Mouse (Mus musculus) ES-E14 (cell line): ENCODE data around the gene Spata7. TPM values are rescaled to one million over a fixed set of nuclear protein-coding genes. Genes with fewer than 3 reads are reported as not detected.

Source experiments
- DNase-seq: peaks from one replicate; pipeline ENCODE4 v3.0.0-alpha.2; 2013; ENCODE audit warnings: low read depth, low spot score
- H3K27ac ChIP-seq: 2 replicates; pipeline ENCODE4 v1.5.1; 2012; ENCODE audit warnings: low read depth, mild to moderate bottlenecking, low read length, moderate library complexity, mixed read lengths; ENCODE audit not compliant: poor library complexity, insufficient read depth, severe bottlenecking
- H3K36me3 ChIP-seq: 2 replicates; pipeline ENCODE4 v1.6.1; 2012; ENCODE audit warnings: mild to moderate bottlenecking, low read length, moderate library complexity, mixed read lengths; ENCODE audit not compliant: control insufficient read depth, poor library complexity, insufficient read depth, severe bottlenecking
- H3K4me1 ChIP-seq, 2 experiments: fragments of 150-350 bp in 1 of 2; sonication (generic) in 1 of 2; 2 replicates each; pipeline ENCODE4 v1.6.1; 2012; ENCODE audit warnings: low read length in 2 of 2, mild to moderate bottlenecking in 1 of 2, mixed read lengths in 1 of 2; ENCODE audit not compliant: control insufficient read depth in 2 of 2, insufficient read depth in 2 of 2, poor library complexity in 1 of 2
- H3K4me3 ChIP-seq, 2 experiments: fragments of 150-350 bp in 1 of 2; sonication (generic) in 1 of 2; 2 replicates each; pipeline ENCODE4 v1.5.1; 2012; ENCODE audit warnings: low read length in 2 of 2, low read depth in 1 of 2, mild to moderate bottlenecking in 1 of 2, mixed read lengths in 1 of 2; ENCODE audit not compliant: insufficient read depth in 1 of 2, poor library complexity in 1 of 2, severe bottlenecking in 1 of 2
- H3K9ac ChIP-seq: 2 replicates; pipeline ENCODE4 v1.6.1; 2012; ENCODE audit warnings: low read depth, mild to moderate bottlenecking, low read length, mixed read lengths; ENCODE audit not compliant: poor library complexity, insufficient read depth, severe bottlenecking
- H3K9me3 ChIP-seq: fragments of 150-350 bp; sonication (generic); 2 replicates; pipeline ENCODE4 v1.6.1; 2012; ENCODE audit warnings: low read depth, mild to moderate bottlenecking, low read length; ENCODE audit not compliant: control insufficient read depth, insufficient read depth
- CHD2 ChIP-seq: IDR thresholded peaks from 2 replicates; pipeline ENCODE4 v1.6.1; 2014; ENCODE audit warnings: mild to moderate bottlenecking, low read depth, low read length, inconsistent platforms
- HCFC1 ChIP-seq: IDR thresholded peaks from 2 replicates; pipeline ENCODE4 v1.6.1; 2012; ENCODE audit warnings: low read length, inconsistent platforms, borderline replicate concordance; ENCODE audit not compliant: insufficient read depth
- MAFK ChIP-seq: IDR thresholded peaks from 2 replicates; pipeline ENCODE4 v1.6.1; 2014; ENCODE audit warnings: mild to moderate bottlenecking, low read depth, low read length, inconsistent platforms; ENCODE audit not compliant: insufficient read depth
- ZC3H11A ChIP-seq: IDR thresholded peaks from 2 replicates; pipeline ENCODE4 v1.6.1; 2012; ENCODE audit warnings: low read depth, mild to moderate bottlenecking, inconsistent platforms, low read length, borderline replicate concordance
- ZNF384 ChIP-seq: IDR thresholded peaks from 2 replicates; pipeline ENCODE4 v1.6.1; 2012; ENCODE audit warnings: low read depth, low read length, inconsistent platforms
- in situ Hi-C, 2 experiments: fragments of 600-800 bp; cut with MboI; formaldehyde crosslinking; loops; one replicate each; pipeline ENCODE4 v1.15.1; 2025; ENCODE audit warnings: low sequenced_read_pairs in 2 of 2, inconsistent platforms in 1 of 2; ENCODE audit not compliant: unreplicated experiment in 2 of 2
- total RNA-seq: library from RNA; depleted of rRNA; stranded (reverse); fragments of 300-350 nt; gene quantifications from 2 replicates; pipeline ENCODE4 v1.2.3, GENCODE M21; 2012

Spata7 gene
- total RNA-seq, 1 experiment, result 11.2 TPM

GRCm38 (mm10) chr12:98682196-98682595 is 54.2 kb downstream of the Spata7 start:
- Histone ChIP-seq H3K27ac (no peak overlapping the region), H3K36me3 (peaks cover 13% of the 10 kb centered on the region; the same call in 1 of the 2 replicates), H3K9me3 (no peaks in the 10 kb centered on the region), H3K4me3 (no peak overlapping the region), H3K9ac (no peak overlapping the region), H3K4me1 (peaks cover 2 to 3% of the 10 kb centered on the region in 2 experiments; a peak in 1 of 4 replicates)
- TF ChIP-seq HCFC1 (no peak), ZC3H11A (no peak), CHD2 (no peak), MAFK (no peak), ZNF384 (no peak)
- in situ Hi-C loops, result no loop called here
- no peak for DNase-seq

GRCm38 (mm10) chr12:98683171-98683570 is 55.2 kb downstream of the Spata7 start:
- Histone ChIP-seq H3K4me1 (peaks cover 0 to 3% of the 10 kb centered on the region in 2 experiments; a peak in 1 of 4 replicates), H3K27ac (no peak overlapping the region), H3K4me3 (no peak overlapping the region), H3K9me3 (no peaks in the 10 kb centered on the region), H3K36me3 (peaks cover 13% of the 10 kb centered on the region; the same call in 1 of the 2 replicates), H3K9ac (no peak overlapping the region)
- no peak for DNase-seq
- TF ChIP-seq HCFC1 (no peak), MAFK (no peak), CHD2 (no peak), ZNF384 (no peak), ZC3H11A (no peak)
- in situ Hi-C loops, result no loop called here

- Histone ChIP-seq H3K4me1 (peaks cover 0 to 3% of the 10 kb centered on the region in 2 experiments; a peak in 1 of 4 replicates), H3K9me3 (no peaks in the 10 kb centered on the region), H3K36me3 (peaks cover 14% of the 10 kb centered on the region; the same call in 1 of the 2 replicates), H3K4me3 (no peak overlapping the region), H3K27ac (no peak overlapping the region), H3K9ac (no peak overlapping the region)
- TF ChIP-seq HCFC1, result no peak
- no peak for TF ChIP-seq MAFK
- TF ChIP-seq ZC3H11A, result no peak
- TF ChIP-seq ZNF384, result no peak
- no peak for TF ChIP-seq CHD2
- DNase-seq, result no peak
- in situ Hi-C loops, result no loop called here
Measured at GRCm38 (mm10) chr12:98683574-98683973, 55.6 kb downstream of the Spata7 start.

- TF ChIP-seq CHD2 (no peak), MAFK (no peak), HCFC1 (no peak), ZC3H11A (no peak), ZNF384 (no peak)
- DNase-seq, result no peak
- peaks cover 14% of the 10 kb centered on the region; the same call in 1 of the 2 replicates for H3K36me3 ChIP-seq
Measured at GRCm38 (mm10) chr12:98690230-98690629, 62.3 kb downstream of the Spata7 start.

GRCm38 (mm10) chr12:98697202-98697601 is 69.2 kb downstream of the Spata7 start:
- Histone ChIP-seq H3K9me3 (no peaks in the 10 kb centered on the region), H3K27ac (no peak overlapping the region), H3K9ac (no peak overlapping the region), H3K4me1 (peaks cover 0 to 5% of the 10 kb centered on the region in 2 experiments; a peak in 2 of 4 replicates), H3K4me3 (no peak overlapping the region), H3K36me3 (no peaks in the 10 kb centered on the region; the same call in 1 of the 2 replicates)
- in situ Hi-C loops, result no loop called here
- TF ChIP-seq HCFC1, result no peak
- no peak for TF ChIP-seq CHD2
- no peak for TF ChIP-seq ZC3H11A
- TF ChIP-seq ZNF384, result no peak
- TF ChIP-seq MAFK, result no peak
- no peak for DNase-seq

More at GRCm38 (mm10) chr12:98690230-98690629, 62.3 kb downstream of the Spata7 start:
- Histone ChIP-seq H3K27ac (no peak overlapping the region), H3K9ac (no peak overlapping the region), H3K4me1 (peaks cover 0 to 2% of the 10 kb centered on the region in 2 experiments; a peak in 1 of 4 replicates), H3K4me3 (no peak overlapping the region), H3K9me3 (no peaks in the 10 kb centered on the region)
- in situ Hi-C loops, result no loop called here
